Mouse (Mus musculus) yolk sac, embryonic 10.5 days (tissue): ENCODE results near the gene Zfp810.

Experiments used
- DNase-seq: peaks from one replicate; pipeline ENCODE4 v3.0.0-alpha.2; 2017; ENCODE audit warnings: low spot score

Gene Zfp810

DNA sequence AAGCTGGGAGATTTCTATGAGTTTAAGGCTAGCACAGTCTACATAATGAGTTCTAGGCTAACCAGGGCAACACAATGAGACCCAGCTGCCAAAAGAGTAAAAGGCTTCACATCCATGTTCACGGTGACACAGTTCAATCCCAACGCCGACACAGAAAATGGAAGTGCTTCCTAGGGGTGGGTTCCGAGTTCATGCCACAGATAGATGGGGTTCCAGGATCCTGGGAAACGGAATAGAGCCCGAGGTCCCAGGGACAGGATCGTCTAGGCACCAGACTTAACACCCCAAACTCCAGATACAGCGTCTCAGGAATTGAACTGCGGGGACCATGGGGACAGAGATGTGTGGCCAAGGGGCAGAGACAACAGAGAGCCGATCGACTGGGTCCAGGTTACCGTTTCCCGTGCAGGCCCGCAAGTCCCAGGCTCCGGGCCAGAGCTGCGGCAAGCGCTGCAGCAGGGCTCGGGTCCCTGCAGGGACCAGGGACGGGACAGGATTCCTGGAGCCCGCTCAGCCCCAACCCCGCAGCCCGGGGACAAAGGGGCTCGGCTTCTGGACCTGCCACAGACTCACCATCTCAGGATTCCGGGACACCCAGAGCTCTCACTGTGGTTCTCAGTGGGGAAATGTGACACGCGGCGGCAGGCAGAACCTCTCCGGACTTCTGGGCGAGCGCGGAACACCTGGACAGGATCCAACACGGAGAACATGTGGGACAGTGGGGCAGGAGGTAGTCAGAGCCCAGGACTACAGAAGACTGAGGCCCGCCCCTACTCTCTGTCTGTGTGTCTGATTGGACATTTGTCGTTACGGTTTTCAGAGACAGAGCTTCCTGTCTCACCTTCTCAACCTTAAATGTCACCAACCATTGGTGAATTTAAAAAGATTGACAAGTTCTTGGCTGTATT is 48.0 kb downstream of the Zfp810 start, which contains the start of gene Zfp599:
Gene Zfp599, minus strand, starts transcription at position 712 of the 908 bp plus-strand sequence.
- DNase-seq = peak; percentile 80

DNA sequence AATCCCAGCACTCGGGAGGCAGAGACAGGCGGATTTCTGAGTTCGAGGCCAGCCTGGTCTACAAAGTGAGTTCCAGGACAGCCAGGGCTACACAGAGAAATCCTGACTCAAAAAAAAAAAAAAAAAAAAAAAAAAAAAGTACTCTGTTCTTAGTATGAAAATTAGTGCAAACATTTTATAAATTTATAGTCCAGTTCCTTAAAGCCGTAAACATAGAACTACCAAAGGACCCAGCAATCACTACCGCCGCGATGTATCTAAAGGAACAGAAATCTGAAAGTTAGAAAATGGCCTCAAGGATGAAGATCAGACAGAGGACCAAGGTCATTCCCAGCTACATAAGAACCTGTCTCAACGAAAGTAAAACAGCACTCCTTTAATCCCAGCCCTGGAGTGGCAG is 48.7 kb downstream of the Zfp810 start:
- no peak for DNase-seq

DNA sequence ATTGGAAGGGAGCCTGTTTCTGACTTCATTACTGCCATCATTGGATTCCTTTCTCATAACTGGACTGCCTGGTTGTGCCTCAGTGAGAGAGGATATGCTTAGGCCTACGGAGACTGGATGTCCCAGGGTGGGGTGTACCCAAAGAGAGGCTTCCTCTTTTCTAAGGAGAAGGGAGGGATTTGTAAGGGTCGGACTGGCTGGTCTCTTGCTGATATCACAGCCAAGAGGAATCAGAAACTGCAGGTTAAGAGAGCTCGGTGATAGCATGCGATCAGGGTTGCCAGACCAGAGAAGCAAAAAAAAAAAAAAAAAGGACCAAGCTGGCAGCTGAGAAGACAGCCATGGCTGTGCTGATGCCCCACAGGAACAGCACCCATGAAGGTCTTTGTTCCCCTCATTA is 50.9 kb downstream of the Zfp810 start:
- DNase-seq = no peak

DNA sequence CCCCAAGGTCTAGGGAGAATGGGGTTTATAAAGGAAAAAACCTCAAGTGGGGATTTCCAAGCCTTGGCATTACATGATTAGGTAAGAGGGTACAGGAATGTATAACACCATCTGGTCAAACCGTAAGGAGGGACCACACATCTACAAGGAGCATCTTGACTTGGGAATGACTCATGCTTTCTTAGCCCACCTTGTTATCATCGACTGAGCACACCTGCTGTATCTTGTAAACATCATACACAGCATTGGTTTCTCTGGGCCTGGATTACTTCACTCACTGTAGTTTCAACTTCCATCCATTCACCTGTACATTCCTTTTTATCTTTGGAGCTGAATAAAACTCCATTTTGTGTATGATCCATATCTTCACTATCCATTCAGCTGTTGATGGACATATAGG is 63.2 kb downstream of the Zfp810 start:
- no peak for DNase-seq

DNA sequence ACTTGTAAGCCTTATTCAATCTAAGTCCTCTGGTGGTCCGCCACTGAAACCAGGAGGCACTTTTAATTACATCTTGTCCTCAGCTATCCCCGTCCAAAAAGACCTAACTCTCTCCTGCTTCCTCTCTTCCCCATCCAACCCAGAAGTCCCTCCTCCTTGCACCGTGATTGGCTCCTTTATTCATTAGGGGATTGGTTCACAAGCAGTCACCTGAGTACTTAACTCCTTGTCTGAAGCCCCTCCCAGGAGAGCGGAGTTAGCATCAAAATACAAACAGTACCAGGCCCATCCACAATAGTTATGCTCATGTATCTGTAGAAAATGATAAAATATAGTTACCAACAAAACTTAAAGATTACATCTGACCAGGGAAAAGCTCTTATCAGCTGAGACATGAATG is 67.4 kb downstream of the Zfp810 start:
- DNase-seq = no peak

DNA sequence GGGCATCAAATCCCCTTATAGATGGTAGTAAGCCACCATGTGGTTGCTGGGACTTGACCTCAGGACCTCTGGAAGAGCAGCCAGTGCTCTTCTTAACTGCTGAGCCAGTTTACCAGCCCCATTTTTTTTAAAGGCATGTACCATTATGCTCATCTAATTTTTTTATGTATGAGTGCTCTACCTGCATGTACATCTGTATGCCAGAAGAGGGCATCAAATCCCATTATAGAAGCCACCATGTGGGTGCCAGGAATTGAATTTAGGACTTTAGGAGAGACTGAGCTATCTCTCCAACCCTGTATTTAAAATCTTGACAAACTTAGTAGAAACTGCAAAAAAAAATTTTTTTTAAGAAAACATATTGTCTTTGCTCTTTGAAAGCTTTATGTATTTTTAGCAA is 76.9 kb downstream of the Zfp810 start:
- no peak for DNase-seq

DNA sequence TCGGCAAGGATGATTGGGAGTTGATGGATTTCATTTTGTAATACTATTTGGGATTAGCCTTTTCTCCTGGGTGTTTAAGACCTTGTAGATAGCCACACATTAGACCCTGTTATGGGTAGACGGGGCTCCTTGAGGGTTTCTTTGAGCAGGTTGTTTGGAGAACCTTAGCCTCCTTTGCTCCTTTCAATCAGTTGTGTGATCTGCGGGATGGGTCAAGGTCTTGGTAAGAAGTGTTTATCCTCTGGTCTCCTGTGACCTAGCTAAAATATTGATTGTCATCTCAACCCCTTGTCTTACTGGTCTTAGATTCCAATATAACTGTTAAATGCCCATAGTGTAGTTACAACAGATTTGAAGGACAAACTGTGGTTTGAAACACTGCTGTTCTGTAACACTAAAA is 77.4 kb downstream of the Zfp810 start:
- no peak for DNase-seq

DNA sequence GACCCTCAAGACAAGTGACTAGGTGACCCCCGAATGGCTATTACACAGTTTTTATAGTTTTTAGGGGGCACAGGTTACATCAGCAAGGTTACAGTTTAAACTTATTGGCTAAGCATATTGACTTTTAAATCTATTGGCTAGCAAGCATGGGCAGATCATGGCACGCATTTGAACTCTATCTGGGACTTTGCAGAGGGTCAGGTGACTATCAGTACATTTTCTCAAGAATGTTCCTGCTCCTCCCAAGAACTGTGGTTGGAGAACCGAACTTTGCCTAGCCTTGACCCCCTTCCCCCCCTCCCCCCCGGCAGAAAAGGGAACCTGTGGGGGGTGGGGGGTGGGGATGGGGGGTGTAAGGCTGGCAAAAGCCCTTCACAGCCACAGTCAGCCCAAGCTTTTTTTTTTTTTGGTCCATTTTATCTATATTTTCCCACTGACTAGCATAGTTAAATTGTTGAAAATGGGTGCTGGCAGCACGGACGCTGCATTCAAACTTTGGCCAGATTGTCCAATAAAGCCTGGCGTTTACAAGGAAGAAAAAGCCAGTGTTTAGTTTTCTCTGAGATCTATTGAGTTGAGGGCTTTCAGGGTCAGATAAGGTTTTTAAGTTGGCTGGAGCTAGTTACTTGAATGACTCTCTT is 77.9 kb downstream of the Zfp810 start:
- DNase-seq = no peak

DNA sequence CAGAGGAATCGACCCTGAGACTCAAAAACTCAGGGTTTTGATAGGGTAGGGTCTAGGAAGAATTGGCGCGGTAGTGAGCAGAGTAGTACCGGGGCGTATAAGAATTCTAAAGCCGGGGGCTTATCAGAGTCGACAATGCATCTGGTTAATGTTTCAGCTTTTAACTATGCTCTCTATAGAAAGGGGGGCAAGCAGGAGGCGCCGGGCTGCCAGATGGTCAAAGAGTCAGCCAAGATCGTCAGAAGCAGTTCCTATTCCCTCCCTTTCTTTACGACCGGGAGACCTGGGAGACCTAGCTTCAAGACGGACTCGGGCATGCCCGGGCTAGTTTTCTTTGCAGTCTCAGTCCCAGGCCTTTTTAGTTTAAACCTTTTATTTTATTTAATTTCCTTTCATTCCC is 80.6 kb downstream of the Zfp810 start:
- peak; percentile 60 for DNase-seq
